Mouse (Mus musculus) intestine, postnatal 0 days (tissue): ENCODE measurements around the gene Mtmr12. TPM values are rescaled to one million over a fixed set of nuclear protein-coding genes. Genes with fewer than 3 reads are reported as not detected.

Source experiments
- ATAC-seq: fragments of 200-750 bp; cut with Nextera tagmentation; 2 replicates; pipeline ENCODE4 v1.8.0; 2017; ENCODE audit warnings: mild to moderate bottlenecking, moderate TSS enrichment, moderate library complexity
- H3K27ac ChIP-seq: fragments of 300-500 bp; sonication (generic); 2 replicates; pipeline ENCODE4 v1.5.1; 2014; ENCODE audit warnings: mild to moderate bottlenecking, low read depth, low read length, moderate library complexity
- H3K27me3 ChIP-seq: fragments of 300-500 bp; sonication (generic); replicated peaks from 2 replicates; pipeline ENCODE4 v1.6.1; 2014; ENCODE audit warnings: low read length, mixed read lengths; ENCODE audit not compliant: control insufficient read depth, insufficient read depth
- H3K36me3 ChIP-seq: fragments of 300-500 bp; sonication (generic); 2 replicates; pipeline ENCODE4 v1.6.1; 2014; ENCODE audit warnings: mild to moderate bottlenecking, moderate library complexity; ENCODE audit not compliant: control insufficient read depth, insufficient read depth
- H3K4me1 ChIP-seq: fragments of 300-500 bp; sonication (generic); replicated peaks from 2 replicates; pipeline ENCODE4 v1.6.1; 2014; ENCODE audit warnings: antibody characterized with exemption, low read length, mixed read lengths; ENCODE audit not compliant: control insufficient read depth, insufficient read depth
- H3K4me2 ChIP-seq: fragments of 300-500 bp; sonication (generic); replicated peaks from 2 replicates; pipeline ENCODE4 v1.6.1; 2014; ENCODE audit warnings: low read depth, mild to moderate bottlenecking, moderate library complexity
- H3K4me3 ChIP-seq: fragments of 300-500 bp; sonication (generic); 2 replicates; pipeline ENCODE4 v1.5.1; 2014; ENCODE audit warnings: low read depth, low read length
- H3K9ac ChIP-seq: fragments of 300-500 bp; sonication (generic); 2 replicates; pipeline ENCODE4 v1.6.1; 2014; ENCODE audit warnings: mild to moderate bottlenecking, low read depth, low read length
- H3K9me3 ChIP-seq: fragments of 300-500 bp; sonication (generic); 2 replicates; pipeline ENCODE4 v1.6.1; 2016; ENCODE audit warnings: mixed run types; ENCODE audit not compliant: control insufficient read depth
- CTCF ChIP-seq: sonication (generic); IDR thresholded peaks from 2 replicates; pipeline ENCODE4 v1.5.1; 2016; ENCODE audit warnings: low read depth, mild to moderate bottlenecking, control low read depth, antibody characterized with exemption, moderate library complexity
- WGBS: fragments of 180-500 bp; shearing (Covaris S2); extraction: QIAGEN DNeasy Blood & Tissue Kit; methylation state at CpG from one replicate; pipeline ENCODE4 v1.1.7; 2014; 5-methylcytosine and 5-hydroxymethylcytosine counted together
- polyA plus RNA-seq: library from polyadenylated mRNA; unstranded; fragments of >200 nt; fragmentation: Nextera tagmentation; extraction: Ambion mirVana; gene quantifications from 2 replicates; pipeline ENCODE4 v1.2.1, GENCODE M21; 2015

Mtmr12 gene
- polyA plus RNA-seq, 1 experiment from 2014 or later, result 6.6 TPM

- Histone ChIP-seq H3K27ac (no peak overlapping the region), H3K9me3 (no peaks in the 10 kb centered on the region), H3K27me3 (no peaks in the 10 kb centered on the region), H3K4me2 (no peak overlapping the region), H3K9ac (no peak overlapping the region), H3K4me1 (no peaks in the 10 kb centered on the region), H3K36me3 (peaks cover 78% of the 10 kb centered on the region), H3K4me3 (no peak overlapping the region)
- 63% methylated on average over 1 of the region's 1 CpGs for WGBS
- peak; percentile 88 for TF ChIP-seq CTCF
- no peak for ATAC-seq
Measured at GRCm38 (mm10) chr15:12268021-12268420, 63.2 kb downstream of the Mtmr12 start.

- Histone ChIP-seq H3K9ac (no peak overlapping the region), H3K36me3 (peaks cover 45% of the 10 kb centered on the region), H3K4me2 (no peak overlapping the region), H3K4me1 (no peaks in the 10 kb centered on the region), H3K27ac (no peak overlapping the region), H3K27me3 (no peaks in the 10 kb centered on the region), H3K9me3 (no peaks in the 10 kb centered on the region), H3K4me3 (no peak overlapping the region)
- TF ChIP-seq CTCF, result no peak
- WGBS, result 70% methylated on average over 9 of the region's 9 CpGs
- ATAC-seq, result no peak
Measured at GRCm38 (mm10) chr15:12271340-12271739, 66.5 kb downstream of the Mtmr12 start.

GRCm38 (mm10) chr15:12273325-12274052, 68.7 kb downstream of the Mtmr12 start:
- H3K4me3 ChIP-seq, result no peak overlapping the region
- no peak overlapping the region for H3K27ac ChIP-seq
- H3K9me3 ChIP-seq, result no peaks in the 10 kb centered on the region
- H3K9ac ChIP-seq, result no peak overlapping the region
- H3K4me1 ChIP-seq, result no peaks in the 10 kb centered on the region
- H3K27me3 ChIP-seq, result no peaks in the 10 kb centered on the region
- no peak for ATAC-seq
- peaks cover 23% of the 10 kb centered on the region for H3K36me3 ChIP-seq
- H3K4me2 ChIP-seq, result no peak overlapping the region
- WGBS, result 77% methylated on average over 12 of the region's 12 CpGs
- no peak for TF ChIP-seq CTCF

GRCm38 (mm10) chr15:12274053-12274769, 69.4 kb downstream of the Mtmr12 start:
- TF ChIP-seq CTCF, result peak; percentile 41; the same call in 1 of the 2 replicates
- H3K27me3 ChIP-seq, result no peaks in the 10 kb centered on the region
- no peaks in the 10 kb centered on the region for H3K9me3 ChIP-seq
- no peak overlapping the region for H3K9ac ChIP-seq
- H3K4me3 ChIP-seq, result no peak overlapping the region
- no peak overlapping the region for H3K4me2 ChIP-seq
- no peak overlapping the region for H3K27ac ChIP-seq
- H3K36me3 ChIP-seq, result peaks cover 16% of the 10 kb centered on the region
- 47% methylated on average over 4 of the region's 4 CpGs for WGBS
- no peaks in the 10 kb centered on the region for H3K4me1 ChIP-seq
- ATAC-seq, result no peak

GRCm38 (mm10) chr15:12275091-12275623, 70.3 kb downstream of the Mtmr12 start:
- H3K27ac ChIP-seq, result no peak overlapping the region
- H3K4me2 ChIP-seq, result no peak overlapping the region
- 82% methylated on average over 4 of the region's 4 CpGs for WGBS
- peaks cover 6% of the 10 kb centered on the region for H3K36me3 ChIP-seq
- no peak for ATAC-seq
- no peaks in the 10 kb centered on the region for H3K27me3 ChIP-seq
- no peak overlapping the region for H3K4me3 ChIP-seq
- TF ChIP-seq CTCF, result no peak
- no peaks in the 10 kb centered on the region for H3K9me3 ChIP-seq
- no peak overlapping the region for H3K9ac ChIP-seq
- H3K4me1 ChIP-seq, result no peaks in the 10 kb centered on the region

GRCm38 (mm10) chr15:12279816-12280215, 75.0 kb downstream of the Mtmr12 start:
- Histone ChIP-seq H3K4me1 (no peaks in the 10 kb centered on the region), H3K27ac (no peak overlapping the region), H3K4me3 (no peak overlapping the region), H3K9me3 (no peaks in the 10 kb centered on the region), H3K4me2 (no peak overlapping the region), H3K36me3 (no peaks in the 10 kb centered on the region), H3K9ac (no peak overlapping the region), H3K27me3 (no peaks in the 10 kb centered on the region)
- ATAC-seq, result no peak
- WGBS, result 93% methylated on average over 1 of the region's 1 CpGs
- TF ChIP-seq CTCF, result no peak
